Mouse (Mus musculus): ENCODE measurements at regions not wholly inside any gene's neighbourhood (a gene's known extent, or its start where the extent isn't known, plus 50 kb on each side); places are given as distances from the start of the nearest gene placed in this dataset.
A peak's percentile ranks its signal among the peaks of the same experiment; 100 is the strongest.

DNA sequence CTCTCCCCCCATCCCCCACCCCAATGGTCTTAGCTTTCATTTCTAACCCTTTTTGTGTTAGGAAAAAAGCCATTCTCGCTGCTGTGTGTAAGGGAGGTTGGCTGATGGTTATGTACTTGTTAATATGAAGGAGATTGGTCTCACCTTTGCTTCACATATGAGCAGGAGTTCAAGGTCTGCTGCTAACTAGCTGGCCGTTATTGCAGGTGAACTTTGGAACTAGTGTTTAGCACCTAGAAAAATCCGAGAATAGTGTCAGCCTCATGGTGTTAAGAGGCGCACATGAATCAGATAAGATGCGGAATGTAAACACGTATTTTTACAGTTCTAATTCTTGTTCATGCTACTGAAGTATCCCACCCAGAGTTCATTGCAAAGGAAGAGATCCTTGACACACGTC, 103.2 kb downstream of the Dyrk2 start:
- Histone ChIP-seq H3K36me3 (no peaks in the 10 kb centered on the region), H3K4me2 (no peak overlapping the region), H3K27me3 (no peaks in the 10 kb centered on the region), H3K27ac (no peak overlapping the region), H3K9me3 (no peaks in the 10 kb centered on the region), H3K4me1 (replicated peaks) (no peaks in the 10 kb centered on the region), H3K9ac (replicated peaks) (no peak overlapping the region), H3K4me3 (replicated peaks) (no peak overlapping the region)
- WGBS: 84% methylated on average over 7 of the region's 7 CpGs
- ATAC-seq (ENCODE audit: insufficient number of reproducible peaks, insufficient read depth, low FRiP score, low TSS enrichment, low read depth): no peak

DNA sequence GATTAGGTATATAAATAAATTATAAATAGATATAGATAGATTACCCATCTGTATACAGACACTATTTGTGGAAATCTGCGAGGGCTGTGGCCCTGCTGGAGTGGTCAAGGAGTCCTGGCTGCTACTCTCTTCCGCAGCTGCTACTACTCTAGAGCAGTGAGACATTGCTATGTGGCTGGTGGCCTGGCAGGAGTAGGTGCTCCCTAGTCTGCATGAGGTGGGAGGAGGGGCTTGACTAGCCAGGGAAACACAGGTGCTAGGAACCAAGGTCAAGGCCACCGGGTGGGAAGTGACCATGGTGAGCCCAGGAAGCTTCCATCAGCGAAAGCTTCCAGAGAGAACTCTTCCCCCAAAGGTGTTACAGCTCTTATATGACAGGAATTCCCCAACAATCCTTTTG, 100.3 kb downstream of the Dyrk2 start:
- Histone ChIP-seq H3K4me3 (replicated peaks) (no peak overlapping the region), H3K9me3 (no peaks in the 10 kb centered on the region), H3K27ac (no peak overlapping the region), H3K36me3 (no peaks in the 10 kb centered on the region), H3K4me2 (no peak overlapping the region), H3K4me1 (replicated peaks) (no peaks in the 10 kb centered on the region), H3K9ac (replicated peaks) (no peak overlapping the region), H3K27me3 (no peaks in the 10 kb centered on the region)
- WGBS: 89% methylated on average over 4 of the region's 4 CpGs
- no peak for ATAC-seq (ENCODE audit: insufficient number of reproducible peaks, insufficient read depth, low FRiP score, low TSS enrichment, low read depth)

DNA sequence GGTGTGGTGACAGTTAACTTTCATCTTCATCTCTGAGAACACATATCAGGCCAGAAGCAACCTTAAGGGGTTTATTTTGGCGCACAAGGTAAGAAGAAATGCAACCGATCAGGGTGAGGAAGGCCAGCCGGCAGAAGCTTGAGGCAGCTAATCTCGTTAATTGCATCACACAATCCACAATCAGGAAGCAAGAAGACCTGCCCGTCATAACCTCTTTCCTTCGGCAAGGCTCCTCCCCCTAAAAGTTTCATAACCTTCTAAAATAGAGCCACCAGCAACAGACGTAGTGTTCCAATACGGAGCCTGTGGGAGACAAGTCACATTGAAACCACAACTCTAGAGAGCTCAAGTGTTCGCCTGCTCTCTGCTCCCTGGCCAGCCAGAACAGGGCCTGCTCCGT, 91.4 kb downstream of the Dyrk2 start:
- Histone ChIP-seq H3K36me3 (no peaks in the 10 kb centered on the region), H3K9ac (replicated peaks) (no peak overlapping the region), H3K9me3 (no peaks in the 10 kb centered on the region), H3K27ac (no peak overlapping the region), H3K27me3 (no peaks in the 10 kb centered on the region), H3K4me1 (replicated peaks) (no peaks in the 10 kb centered on the region), H3K4me3 (replicated peaks) (no peak overlapping the region), H3K4me2 (no peak overlapping the region)
- ATAC-seq (ENCODE audit: insufficient number of reproducible peaks, insufficient read depth, low FRiP score, low TSS enrichment, low read depth): no peak
- 94% methylated on average over 10 of the region's 10 CpGs for WGBS

DNA sequence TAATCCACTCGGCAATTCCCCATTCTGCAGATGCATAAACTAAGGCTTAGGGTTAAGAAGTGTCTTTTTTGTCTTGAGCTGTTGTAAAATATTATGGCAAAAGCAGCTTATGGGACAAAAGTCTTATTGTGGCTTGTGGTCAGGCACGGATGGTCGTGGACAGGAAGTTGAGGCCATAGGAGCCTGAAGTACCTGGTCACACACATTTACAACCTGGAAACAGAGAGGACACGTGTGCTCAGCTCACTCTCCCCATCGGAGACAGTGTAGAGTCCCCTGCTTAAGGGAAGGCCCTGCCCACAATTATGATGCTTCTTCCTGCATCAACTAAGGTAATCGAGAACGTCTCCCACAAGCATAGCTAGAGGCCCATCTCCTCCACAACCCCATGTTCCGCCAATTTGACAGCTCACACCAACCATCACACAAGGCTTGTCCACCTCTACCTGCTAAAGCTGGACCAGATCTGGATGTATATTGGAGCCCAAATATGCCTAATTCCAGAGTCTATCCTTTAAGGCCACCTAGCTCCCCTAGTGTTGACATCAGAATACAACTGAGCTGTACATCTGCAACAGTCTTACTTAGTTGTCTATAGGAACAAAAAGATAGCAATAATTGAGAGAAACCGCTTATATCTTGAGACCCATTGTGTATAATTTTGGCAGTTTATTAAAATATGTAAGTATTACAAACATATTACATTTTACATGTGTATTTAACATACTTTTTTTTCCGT, 89.0 kb downstream of the Dyrk2 start:
- Histone ChIP-seq H3K9ac (replicated peaks) (no peak overlapping the region), H3K4me1 (replicated peaks) (no peaks in the 10 kb centered on the region), H3K4me2 (no peak overlapping the region), H3K9me3 (no peaks in the 10 kb centered on the region), H3K4me3 (replicated peaks) (no peak overlapping the region), H3K27ac (no peak overlapping the region), H3K27me3 (no peaks in the 10 kb centered on the region), H3K36me3 (no peaks in the 10 kb centered on the region)
- WGBS: 89% methylated on average over 10 of the region's 10 CpGs
- ATAC-seq (ENCODE audit: insufficient number of reproducible peaks, insufficient read depth, low FRiP score, low TSS enrichment, low read depth): no peak

DNA sequence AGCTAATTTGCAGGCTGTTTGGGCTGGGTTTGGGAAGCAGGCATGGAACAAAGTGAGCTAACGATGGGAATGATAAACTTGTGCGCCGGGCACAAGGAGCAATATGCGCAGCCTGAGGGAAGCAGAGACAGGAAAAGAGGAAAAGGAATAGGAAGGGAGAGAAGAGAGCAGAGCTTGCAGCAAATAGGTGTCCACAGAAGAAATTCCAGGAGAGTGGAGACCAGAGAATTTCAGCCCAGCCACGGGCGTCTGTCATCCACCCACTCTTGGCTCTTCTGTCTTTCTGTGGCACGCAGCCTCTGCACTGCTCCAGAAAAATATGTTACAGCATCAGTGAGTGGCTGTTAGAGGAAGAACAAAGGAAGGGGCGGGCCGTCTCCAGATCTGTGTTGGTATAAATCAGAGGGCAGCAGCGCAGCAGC, 88.2 kb downstream of the Dyrk2 start:
- no peak overlapping the region for H3K9ac ChIP-seq (replicated peaks)
- H3K4me3 ChIP-seq (replicated peaks): no peak overlapping the region
- no peaks in the 10 kb centered on the region for H3K27me3 ChIP-seq
- no peak for ATAC-seq (ENCODE audit: insufficient number of reproducible peaks, insufficient read depth, low FRiP score, low TSS enrichment, low read depth)
- H3K4me1 ChIP-seq (replicated peaks): no peaks in the 10 kb centered on the region
- no peaks in the 10 kb centered on the region for H3K9me3 ChIP-seq
- no peak overlapping the region for H3K4me2 ChIP-seq
- H3K27ac ChIP-seq: no peak overlapping the region
- H3K36me3 ChIP-seq: no peaks in the 10 kb centered on the region
- WGBS: 77% methylated on average over 10 of the region's 10 CpGs

DNA sequence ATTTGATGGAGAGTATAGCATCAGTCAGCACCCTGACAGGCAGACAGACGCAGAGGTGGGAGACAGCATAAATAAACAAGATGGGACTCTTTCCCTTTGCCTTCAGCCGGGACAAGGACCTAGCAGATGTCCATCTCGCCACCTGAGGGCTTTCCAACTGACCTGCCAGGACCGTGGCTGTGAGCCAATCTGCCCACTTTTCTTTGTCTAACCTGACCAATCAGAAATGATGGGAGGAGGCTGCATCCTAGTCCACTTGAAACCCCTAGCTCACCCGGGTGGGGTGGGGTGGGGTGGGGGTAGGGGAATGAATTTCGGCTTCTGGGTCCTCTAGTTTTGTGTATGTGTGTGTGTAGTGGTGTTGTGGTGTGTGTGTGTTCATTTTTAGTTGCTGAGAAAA, 87.4 kb downstream of the Dyrk2 start:
- Histone ChIP-seq H3K9ac (replicated peaks) (no peak overlapping the region), H3K27me3 (no peaks in the 10 kb centered on the region), H3K27ac (no peak overlapping the region), H3K9me3 (no peaks in the 10 kb centered on the region), H3K4me1 (replicated peaks) (no peaks in the 10 kb centered on the region), H3K4me2 (no peak overlapping the region), H3K4me3 (replicated peaks) (no peak overlapping the region), H3K36me3 (no peaks in the 10 kb centered on the region)
- 70% methylated on average over 6 of the region's 6 CpGs for WGBS
- ATAC-seq (ENCODE audit: insufficient number of reproducible peaks, insufficient read depth, low FRiP score, low TSS enrichment, low read depth): no peak

DNA sequence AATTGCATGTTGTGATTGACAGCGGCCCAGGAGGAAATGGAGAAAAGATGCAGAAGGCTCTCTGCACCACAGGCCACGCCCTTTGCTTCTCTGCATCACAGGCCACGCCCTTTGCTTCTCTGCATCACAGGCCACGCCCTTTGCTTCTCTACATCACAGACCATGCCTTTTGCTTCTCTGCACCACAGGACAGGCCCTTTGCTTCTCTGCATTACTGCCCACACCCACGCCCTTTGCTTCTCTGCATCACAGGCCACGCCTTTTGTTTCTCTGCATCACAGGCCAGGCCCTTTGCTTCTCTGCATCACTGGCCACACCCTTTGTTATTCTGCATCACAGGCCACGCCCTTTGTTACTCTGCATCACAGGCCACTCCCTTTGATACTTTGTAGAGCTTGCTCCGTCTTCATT, 82.7 kb downstream of the Dyrk2 start:
- Histone ChIP-seq H3K4me1 (replicated peaks) (no peaks in the 10 kb centered on the region), H3K27ac (no peak overlapping the region), H3K9me3 (no peaks in the 10 kb centered on the region), H3K9ac (replicated peaks) (no peak overlapping the region), H3K4me3 (replicated peaks) (no peak overlapping the region), H3K4me2 (no peak overlapping the region), H3K27me3 (no peaks in the 10 kb centered on the region), H3K36me3 (no peaks in the 10 kb centered on the region)
- ATAC-seq (ENCODE audit: insufficient number of reproducible peaks, insufficient read depth, low FRiP score, low TSS enrichment, low read depth): no peak
- WGBS: 87% methylated on average over 8 of the region's 8 CpGs

DNA sequence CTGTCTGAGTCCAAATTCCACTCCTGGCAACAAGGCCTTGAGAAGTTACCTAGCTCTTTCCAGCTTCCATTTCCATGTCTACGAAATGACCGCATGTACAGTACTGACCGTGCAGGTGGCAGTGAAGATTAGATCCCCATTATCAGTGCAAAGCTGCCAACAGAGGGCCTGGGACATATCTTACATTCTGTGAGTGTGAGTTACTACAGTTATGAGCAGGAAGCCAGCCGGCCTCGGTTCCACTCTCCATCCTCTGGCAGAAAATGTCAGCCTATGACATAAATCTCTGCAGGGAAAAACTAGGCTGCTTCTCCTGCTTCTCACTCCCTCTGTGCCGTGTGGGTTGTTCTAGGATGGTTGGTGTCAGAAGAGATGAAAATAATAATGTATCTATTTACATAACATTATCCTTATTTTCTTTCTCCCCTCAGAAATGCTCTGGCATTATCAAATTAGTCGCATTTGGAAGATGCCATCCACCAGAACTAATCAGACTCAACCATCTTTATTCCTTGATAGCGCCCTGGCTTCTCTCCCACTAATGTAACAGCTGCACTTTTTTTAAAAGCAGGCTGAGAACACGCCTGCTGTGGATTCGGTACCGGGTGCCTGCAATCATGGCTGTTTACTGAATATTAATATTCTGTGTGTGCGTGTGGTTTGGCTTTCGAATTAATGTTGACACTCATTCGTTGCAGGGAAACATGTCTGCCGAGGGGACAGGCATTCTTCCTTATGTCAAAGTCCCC, 77.5 kb downstream of the Dyrk2 start:
- no peaks in the 10 kb centered on the region for H3K27me3 ChIP-seq
- H3K4me3 ChIP-seq (replicated peaks): no peak overlapping the region
- H3K9ac ChIP-seq (replicated peaks): no peak overlapping the region
- no peak overlapping the region for H3K27ac ChIP-seq
- WGBS: 91% methylated on average over 15 of the region's 15 CpGs
- no peak for ATAC-seq (ENCODE audit: insufficient number of reproducible peaks, insufficient read depth, low FRiP score, low TSS enrichment, low read depth)
- H3K4me2 ChIP-seq: no peak overlapping the region
- no peaks in the 10 kb centered on the region for H3K36me3 ChIP-seq
- 0 out of 2 replicates have a peak, but pooled peaks cover 7% of the 10 kb centered on the region for H3K4me1 ChIP-seq (replicated peaks)
- H3K9me3 ChIP-seq: no peaks in the 10 kb centered on the region

DNA sequence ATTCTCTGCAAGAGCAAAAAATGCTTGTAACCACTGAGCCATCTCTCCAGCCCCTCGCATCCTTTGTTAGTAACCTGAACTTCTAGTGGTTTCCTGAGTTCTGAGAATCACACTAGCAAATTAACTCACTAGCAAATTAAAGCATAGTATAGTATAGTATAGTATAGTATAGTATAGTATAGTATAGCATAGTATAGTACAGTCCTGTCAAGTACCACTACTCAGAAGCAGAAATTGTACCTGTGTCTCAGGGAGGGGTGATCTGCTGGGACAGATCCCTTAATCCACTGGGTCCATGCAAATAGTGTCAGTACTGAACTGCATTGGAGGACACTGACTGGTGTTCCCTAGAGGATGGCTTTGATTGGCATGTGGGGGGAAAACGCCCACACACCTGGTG, 76.2 kb downstream of the Dyrk2 start:
- Histone ChIP-seq H3K9ac (replicated peaks) (no peak overlapping the region), H3K27ac (no peak overlapping the region), H3K4me2 (no peak overlapping the region), H3K4me3 (replicated peaks) (no peak overlapping the region), H3K9me3 (no peaks in the 10 kb centered on the region), H3K4me1 (replicated peaks) (0 out of 2 replicates have a peak, but pooled peaks cover 7% of the 10 kb centered on the region), H3K27me3 (no peaks in the 10 kb centered on the region), H3K36me3 (no peaks in the 10 kb centered on the region)
- WGBS: 90% methylated on average over 2 of the region's 2 CpGs
- peak; percentile 66; the same call in 1 of the 2 replicates for ATAC-seq (ENCODE audit: insufficient number of reproducible peaks, insufficient read depth, low FRiP score, low TSS enrichment, low read depth)

DNA sequence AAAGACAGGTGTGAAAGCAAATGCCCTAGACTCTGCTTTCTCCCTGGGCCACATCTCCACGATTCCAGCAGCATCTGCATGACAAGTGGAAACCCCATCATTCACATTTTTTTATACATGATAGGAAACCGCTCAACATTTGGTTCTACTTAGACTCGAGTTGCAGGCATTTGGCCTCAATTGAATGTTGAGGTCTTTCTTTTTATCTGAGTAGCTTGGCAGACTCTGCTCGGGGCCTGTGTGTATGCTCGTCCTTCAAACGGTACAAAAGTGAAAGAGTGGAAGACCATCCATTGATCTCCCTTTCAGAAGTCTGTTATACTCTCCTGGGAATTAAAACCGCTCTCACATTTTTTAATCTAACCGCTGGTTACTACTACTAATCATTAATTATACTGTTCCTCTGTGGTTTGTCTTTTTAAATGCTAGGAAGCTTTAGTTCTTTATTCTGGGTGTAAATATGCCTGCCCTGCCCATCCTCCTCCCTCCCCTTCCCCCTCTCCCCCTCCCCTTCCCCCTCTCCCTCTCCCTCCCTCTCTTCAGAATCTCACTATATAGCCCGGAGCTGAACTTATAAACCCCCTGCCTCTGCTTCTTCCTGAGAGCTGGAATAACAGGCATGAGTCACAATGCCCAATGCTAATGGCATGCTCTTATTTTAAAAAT, 75.5 kb downstream of the Dyrk2 start:
- no peak overlapping the region for H3K27ac ChIP-seq
- H3K4me1 ChIP-seq (replicated peaks): 0 out of 2 replicates have a peak, but pooled peaks cover 7% of the 10 kb centered on the region
- H3K4me3 ChIP-seq (replicated peaks): no peak overlapping the region
- H3K36me3 ChIP-seq: no peaks in the 10 kb centered on the region
- ATAC-seq (ENCODE audit: insufficient number of reproducible peaks, insufficient read depth, low FRiP score, low TSS enrichment, low read depth): no peak
- H3K9me3 ChIP-seq: no peaks in the 10 kb centered on the region
- H3K27me3 ChIP-seq: no peaks in the 10 kb centered on the region
- WGBS: 41% methylated on average over 9 of the region's 9 CpGs
- H3K4me2 ChIP-seq: no peak overlapping the region
- no peak overlapping the region for H3K9ac ChIP-seq (replicated peaks)

DNA sequence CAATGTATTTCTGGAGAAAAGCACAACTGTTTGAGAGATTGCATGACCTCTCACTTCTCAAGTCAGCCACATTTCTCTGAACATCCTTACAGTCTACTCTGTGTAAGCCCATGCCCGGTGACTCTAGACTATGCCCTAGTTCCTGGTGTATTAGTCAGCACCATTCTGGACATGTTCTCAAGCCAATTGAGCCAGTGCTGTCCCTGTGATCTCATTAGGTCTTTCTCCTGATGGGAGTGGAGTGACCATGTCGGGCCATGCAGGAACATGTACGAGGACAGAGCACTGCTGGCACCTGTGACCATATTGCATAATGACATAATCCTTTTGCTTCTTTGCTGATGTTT, 75.0 kb downstream of the Dyrk2 start:
- Histone ChIP-seq H3K9ac (replicated peaks) (no peak overlapping the region), H3K27me3 (no peaks in the 10 kb centered on the region), H3K4me1 (replicated peaks) (0 out of 2 replicates have a peak, but pooled peaks cover 7% of the 10 kb centered on the region), H3K9me3 (no peaks in the 10 kb centered on the region), H3K4me3 (replicated peaks) (no peak overlapping the region), H3K36me3 (no peaks in the 10 kb centered on the region), H3K27ac (no peak overlapping the region), H3K4me2 (no peak overlapping the region)
- no peak for ATAC-seq (ENCODE audit: insufficient number of reproducible peaks, insufficient read depth, low FRiP score, low TSS enrichment, low read depth)
- WGBS: 68% methylated on average over 3 of the region's 3 CpGs

All from limb, embryonic 12.5 days (tissue).